Mouse (Mus musculus) layer of hippocampus, adult 18-20 months (tissue): Measurements from ENCODE around the gene Kif19a. TPM values are rescaled to one million over a fixed set of nuclear protein-coding genes. Genes with fewer than 3 reads are reported as not detected.

Experiments used
- DNase-seq, 2 experiments: peaks; one replicate each; pipeline ENCODE4 v3.0.0; 2022; ENCODE audit warnings: low spot score in 2 of 2
- total RNA-seq, 2 experiments: library from RNA; stranded (reverse); gene quantifications; 2 replicates each; pipeline ENCODE4 v1.2.3; 2021

Gene Kif19a
- total RNA-seq, 2 experiments from 2014 or later, result 3.0 to 3.1 TPM

GRCm38 (mm10) chr11:114771896-114772295 lies 6.7 kb downstream of the Kif19a start:
- no peak for DNase-seq

- no peak for DNase-seq
Measured at GRCm38 (mm10) chr11:114780076-114780475, 14.9 kb downstream of the Kif19a start.

- DNase-seq, result no peak
Measured at GRCm38 (mm10) chr11:114785892-114786291, 20.7 kb downstream of the Kif19a start.

- no peak for DNase-seq
Measured at GRCm38 (mm10) chr11:114786326-114786725, 21.1 kb downstream of the Kif19a start.

- no peak for DNase-seq
Measured at GRCm38 (mm10) chr11:114787611-114788010, 22.4 kb downstream of the Kif19a start.

- DNase-seq, result peak; percentile 62 to 86
Measured at GRCm38 (mm10) chr11:114789061-114789714, 24.0 kb downstream of the Kif19a start.

- no peak for DNase-seq
Measured at GRCm38 (mm10) chr11:114789716-114790115, 24.5 kb downstream of the Kif19a start.

GRCm38 (mm10) chr11:114790171-114790570 lies 25.0 kb downstream of the Kif19a start:
- DNase-seq, result no peak

GRCm38 (mm10) chr11:114790841-114791240 lies 25.7 kb downstream of the Kif19a start:
- no peak for DNase-seq

- DNase-seq, result peak in 1 of 2 experiments; percentile 29
Measured at GRCm38 (mm10) chr11:114791351-114791889, 26.2 kb downstream of the Kif19a start.

- peak in 1 of 2 experiments; percentile 52 for DNase-seq
Measured at GRCm38 (mm10) chr11:114791891-114792411, 26.8 kb downstream of the Kif19a start.

GRCm38 (mm10) chr11:114792931-114793494 lies 27.8 kb downstream of the Kif19a start:
- peak in 1 of 2 experiments; percentile 34 for DNase-seq

GRCm38 (mm10) chr11:114793868-114794545 lies 28.8 kb downstream of the Kif19a start:
- DNase-seq, result no peak

GRCm38 (mm10) chr11:114794691-114795090 lies 29.5 kb downstream of the Kif19a start:
- DNase-seq, result no peak

GRCm38 (mm10) chr11:114795231-114795746 lies 30.1 kb downstream of the Kif19a start:
- DNase-seq, result peak; percentile 94 to 98

- DNase-seq, result peak; percentile 47
Measured at GRCm38 (mm10) chr11:114795848-114796322, 30.7 kb downstream of the Kif19a start, which contains the start of gene Btbd17. Gene Btbd17 (minus strand): TSS chr11:114795945.

- no peak for DNase-seq
Measured at GRCm38 (mm10) chr11:114797176-114797575, 32.0 kb downstream of the Kif19a start.

- DNase-seq, result no peak
Measured at GRCm38 (mm10) chr11:114797981-114798380, 32.8 kb downstream of the Kif19a start.

GRCm38 (mm10) chr11:114798624-114799023 lies 33.4 kb downstream of the Kif19a start, which contains the start of gene Gpr142:
Gene Gpr142 (plus strand): TSS chr11:114798924.
- DNase-seq, result no peak

GRCm38 (mm10) chr11:114801906-114802305 lies 36.7 kb downstream of the Kif19a start:
- no peak for DNase-seq
